Mouse (Mus musculus) liver, postnatal 0 days (tissue): ENCODE results near the gene Htr1b. TPM values are rescaled to one million over a fixed set of nuclear protein-coding genes. Genes with fewer than 3 reads are reported as not detected.

ENCODE experiments used
- ATAC-seq: fragments of 200-750 bp; cut with Nextera tagmentation; 2 replicates; pipeline ENCODE4 v1.8.0; 2017; ENCODE audit warnings: mild to moderate bottlenecking, moderate library complexity
- DNase-seq: peaks from one replicate; pipeline ENCODE4 v3.0.0-alpha.2; 2016
- H3K27ac ChIP-seq: fragments of 300-500 bp; sonication (generic); 2 replicates; pipeline ENCODE4 v1.5.1; 2014; ENCODE audit warnings: antibody characterized with exemption, moderate library complexity, mild to moderate bottlenecking, low read depth
- H3K27me3 ChIP-seq: fragments of 300-500 bp; sonication (generic); 2 replicates; pipeline ENCODE4 v1.6.1; 2014; ENCODE audit warnings: low read length, control low read depth, mixed read lengths; ENCODE audit not compliant: insufficient read depth
- H3K36me3 ChIP-seq: fragments of 300-500 bp; sonication (generic); replicated peaks from 2 replicates; pipeline ENCODE4 v1.6.1; 2014; ENCODE audit warnings: mild to moderate bottlenecking, control low read depth, low read length, moderate library complexity, mixed read lengths; ENCODE audit not compliant: insufficient read depth
- H3K4me1 ChIP-seq: fragments of 300-500 bp; sonication (generic); 2 replicates; pipeline ENCODE4 v1.6.1; 2014; ENCODE audit warnings: antibody characterized with exemption, mild to moderate bottlenecking, control low read depth; ENCODE audit not compliant: insufficient read depth
- H3K4me2 ChIP-seq: fragments of 300-500 bp; sonication (generic); 2 replicates; pipeline ENCODE4 v1.6.1; 2014; ENCODE audit warnings: low read depth, mild to moderate bottlenecking, low read length, moderate library complexity, mixed read lengths
- H3K4me3 ChIP-seq: fragments of 300-500 bp; sonication (generic); 2 replicates; pipeline ENCODE4 v1.5.1; 2014; ENCODE audit warnings: low read depth, low read length
- H3K9ac ChIP-seq: fragments of 300-500 bp; sonication (generic); replicated peaks from 2 replicates; pipeline ENCODE4 v1.6.1; 2014; ENCODE audit warnings: mild to moderate bottlenecking, moderate library complexity
- H3K9me3 ChIP-seq: fragments of 300-500 bp; sonication (generic); 2 replicates; pipeline ENCODE4 v1.6.1; 2016; ENCODE audit warnings: mild to moderate bottlenecking, control low read depth, low read length, mixed read lengths
- CTCF ChIP-seq: sonication (generic); IDR thresholded peaks from 2 replicates; pipeline ENCODE4 v1.5.1; 2016; ENCODE audit warnings: antibody characterized with exemption, low read depth
- EP300 ChIP-seq: IDR thresholded peaks from 2 replicates; pipeline ENCODE4 v1.6.1; 2016; ENCODE audit warnings: antibody characterized with exemption, low read depth, mild to moderate bottlenecking
- WGBS: fragments of 180-500 bp; shearing (Covaris S2); extraction: QIAGEN DNeasy Blood & Tissue Kit; methylation state at CpG from one replicate; pipeline ENCODE4 v1.1.7; 2014; ENCODE audit not compliant: insufficient replicate concordance; 5-methylcytosine and 5-hydroxymethylcytosine counted together
- polyA plus RNA-seq: library from polyadenylated mRNA; unstranded; fragments of >200 nt; fragmentation: Nextera tagmentation; extraction: Ambion mirVana; gene quantifications from 2 replicates; pipeline ENCODE4 v1.2.1, GENCODE M21; 2015

Htr1b gene
- polyA plus RNA-seq, 1 experiment from 2014 or later: not detected

DNA sequence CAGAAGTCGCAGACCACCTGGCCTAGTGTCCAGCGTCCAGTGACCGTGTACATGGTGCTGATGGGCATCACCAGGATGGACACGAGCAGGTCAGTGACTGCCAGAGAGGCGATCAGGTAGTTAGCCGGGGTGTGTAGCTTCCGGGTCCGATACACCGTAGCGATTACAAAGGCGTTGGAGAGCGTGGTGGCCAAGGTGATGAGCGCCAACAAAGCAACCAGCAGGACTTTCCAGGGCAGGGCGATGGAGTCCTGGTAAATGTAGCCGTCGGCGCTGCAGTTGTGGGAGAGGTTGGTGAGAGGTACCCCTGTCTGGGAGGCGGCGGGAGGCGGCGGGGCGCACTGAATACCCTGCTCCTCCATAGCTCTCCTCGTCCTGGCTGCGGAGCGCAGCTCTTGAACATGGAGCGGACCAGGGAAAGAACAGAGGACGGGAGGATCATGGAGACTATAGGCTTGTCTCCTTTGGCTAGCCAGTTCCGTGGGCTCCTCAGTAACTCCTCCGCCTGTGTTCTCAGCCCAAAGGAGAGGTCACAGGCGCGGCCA lies 1.4 kb downstream of the Htr1b start:
- ATAC-seq: no peak
- Histone ChIP-seq H3K36me3 (no peaks in the 10 kb centered on the region), H3K9ac (no peak overlapping the region), H3K9me3 (no peaks in the 10 kb centered on the region), H3K4me1 (0 out of 2 replicates have a peak, but pooled peaks cover 2% of the 10 kb centered on the region), H3K27me3 (peaks cover 45% of the 10 kb centered on the region), H3K4me3 (peak overlapping the region; percentile 30), H3K27ac (no peak overlapping the region), H3K4me2 (peak overlapping the region; percentile 66)
- no peak for DNase-seq
- TF ChIP-seq CTCF (no peak), EP300 (no peak)
- WGBS: 2% methylated on average over 31 of the region's 31 CpGs

DNA sequence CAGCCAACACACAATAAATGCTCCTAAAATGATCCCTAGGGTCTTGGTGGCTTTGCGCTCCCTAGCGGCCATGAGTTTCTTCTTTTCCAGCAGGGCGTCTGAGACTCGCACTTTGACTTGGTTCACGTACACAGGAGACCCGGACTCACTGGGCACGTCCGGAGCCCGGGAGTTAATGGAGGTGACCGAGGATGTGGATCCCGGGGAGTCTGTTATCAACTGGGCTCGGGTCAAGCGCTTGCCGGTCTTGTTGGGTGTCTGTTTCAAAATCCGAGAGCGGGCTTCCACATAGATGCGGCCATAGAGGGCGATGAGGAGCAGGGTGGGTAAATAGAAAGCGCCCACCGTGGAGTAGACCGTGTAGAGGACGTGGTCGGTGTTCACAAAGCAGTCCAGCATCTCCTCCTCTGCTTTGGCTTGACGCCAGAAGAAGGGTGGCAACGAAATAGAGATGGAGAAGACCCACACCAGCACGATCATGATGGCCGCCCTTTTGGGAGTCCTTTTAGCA lies 2.0 kb downstream of the Htr1b start:
- Histone ChIP-seq H3K4me3 (no peak overlapping the region), H3K4me2 (peak overlapping the region; percentile 66; the same call in 1 of the 2 replicates)

DNA sequence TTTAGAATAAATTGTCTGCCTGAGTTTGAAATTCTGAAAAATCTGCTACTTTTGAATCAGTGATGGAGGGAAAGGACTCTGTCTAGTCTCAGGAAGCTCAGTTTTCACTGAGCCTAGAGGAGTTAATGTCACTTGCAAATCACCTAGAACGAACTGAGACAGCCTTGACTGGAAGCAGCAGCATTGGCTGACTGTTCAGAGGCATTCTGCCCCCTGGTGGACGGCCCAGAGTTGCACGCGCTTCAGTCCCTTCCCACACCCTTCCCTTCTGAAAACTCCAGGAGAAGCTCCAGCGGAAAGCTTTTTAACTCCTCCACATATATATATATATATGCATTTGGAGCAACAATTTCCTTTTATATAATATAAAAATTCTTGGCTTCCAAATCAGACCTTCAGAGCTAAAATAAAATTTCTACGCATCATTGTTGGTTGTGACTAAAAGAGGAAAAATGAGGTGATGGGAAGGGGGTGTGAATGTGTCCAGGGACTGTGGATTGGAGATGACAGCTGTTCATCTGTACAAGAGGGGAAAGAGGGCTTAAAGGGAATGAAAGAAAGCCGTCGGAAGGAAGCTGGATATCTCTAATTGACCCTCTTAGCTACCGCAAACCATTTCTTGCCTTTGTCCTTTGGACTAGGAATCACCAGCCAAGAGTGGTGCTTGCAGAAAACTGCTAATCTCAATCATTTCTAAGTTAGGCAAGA lies 6.6 kb downstream of the Htr1b start:
- Histone ChIP-seq H3K36me3 (no peaks in the 10 kb centered on the region), H3K9me3 (no peaks in the 10 kb centered on the region), H3K4me2 (no peak overlapping the region), H3K9ac (no peak overlapping the region), H3K27ac (no peak overlapping the region), H3K4me3 (no peak overlapping the region), H3K27me3 (peaks cover 14% of the 10 kb centered on the region), H3K4me1 (0 out of 2 replicates have a peak, but pooled peaks cover 2% of the 10 kb centered on the region)
- ATAC-seq: no peak
- DNase-seq: peak; percentile 67
- no peak for TF ChIP-seq EP300
- TF ChIP-seq CTCF: peak; percentile 79
- 36% methylated on average over 9 of the region's 9 CpGs for WGBS

More for the DNA sequence above, 2.0 kb downstream of the Htr1b start:
- Histone ChIP-seq H3K27ac (no peak overlapping the region), H3K36me3 (no peaks in the 10 kb centered on the region), H3K27me3 (peaks cover 45% of the 10 kb centered on the region), H3K9ac (no peak overlapping the region), H3K9me3 (no peaks in the 10 kb centered on the region), H3K4me1 (0 out of 2 replicates have a peak, but pooled peaks cover 2% of the 10 kb centered on the region)
- 5% methylated on average over 27 of the region's 27 CpGs for WGBS
- DNase-seq (no peak), ATAC-seq (no peak)
- TF ChIP-seq CTCF: peak; percentile 22; the same call in 1 of the 2 replicates
- TF ChIP-seq EP300: no peak

DNA sequence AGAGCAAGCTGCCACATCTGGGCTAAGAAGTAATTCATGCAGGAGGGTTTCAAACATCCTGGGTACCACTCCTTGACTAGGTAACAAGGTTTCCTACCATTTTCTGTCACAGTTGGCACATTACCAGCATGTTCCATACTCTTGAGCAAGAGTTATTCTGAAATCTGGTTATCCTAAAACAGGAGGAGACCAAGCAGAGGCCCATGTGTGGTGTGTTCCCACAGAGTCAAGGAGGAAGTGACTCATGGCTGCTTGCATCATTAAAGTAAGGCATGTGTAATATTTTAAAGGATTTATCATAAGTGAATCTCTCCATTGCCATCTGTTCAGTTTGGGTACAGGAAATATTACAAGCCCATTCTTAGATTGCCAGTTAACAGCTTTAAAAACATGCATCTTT lies 7.7 kb downstream of the Htr1b start:
- no peaks in the 10 kb centered on the region for H3K36me3 ChIP-seq
- no peak overlapping the region for H3K9ac ChIP-seq
- TF ChIP-seq CTCF: no peak
- TF ChIP-seq EP300: no peak
- no peak overlapping the region for H3K27ac ChIP-seq
- no peaks in the 10 kb centered on the region for H3K9me3 ChIP-seq
- H3K4me2 ChIP-seq: no peak overlapping the region
- no peak overlapping the region for H3K4me3 ChIP-seq
- H3K27me3 ChIP-seq: peaks cover 3% of the 10 kb centered on the region; the same call in 1 of the 2 replicates
- no peaks in the 10 kb centered on the region for H3K4me1 ChIP-seq
- DNase-seq (no peak), ATAC-seq (no peak)

DNA sequence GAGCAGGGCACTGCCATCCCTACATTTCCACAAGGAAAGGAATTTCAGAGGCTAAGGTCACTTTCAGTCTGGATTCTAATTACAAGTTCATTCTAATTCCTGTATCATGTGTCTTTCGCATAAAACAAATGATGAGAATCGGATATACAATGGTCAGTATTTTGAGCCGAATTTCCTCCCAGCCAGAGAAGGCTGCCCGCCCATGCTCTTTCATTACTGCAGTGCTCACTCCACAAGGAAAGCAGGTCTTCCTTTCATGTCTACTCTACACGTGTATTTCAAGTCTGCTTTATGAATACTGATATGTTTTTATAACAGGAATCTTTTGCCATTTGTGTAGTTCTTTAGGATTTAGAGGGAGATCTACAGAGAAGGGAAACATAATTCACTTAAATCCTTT lies 10.8 kb downstream of the Htr1b start:
- no peak for DNase-seq
- H3K9ac ChIP-seq: no peak overlapping the region
- TF ChIP-seq EP300: no peak
- TF ChIP-seq CTCF: no peak
- H3K27me3 ChIP-seq: no peaks in the 10 kb centered on the region
- no peaks in the 10 kb centered on the region for H3K4me1 ChIP-seq
- WGBS: 70% methylated on average over 5 of the region's 5 CpGs
- no peaks in the 10 kb centered on the region for H3K36me3 ChIP-seq
- H3K4me3 ChIP-seq: no peak overlapping the region
- no peak for ATAC-seq
- H3K9me3 ChIP-seq: no peaks in the 10 kb centered on the region
- H3K27ac ChIP-seq: no peak overlapping the region
- no peak overlapping the region for H3K4me2 ChIP-seq

DNA sequence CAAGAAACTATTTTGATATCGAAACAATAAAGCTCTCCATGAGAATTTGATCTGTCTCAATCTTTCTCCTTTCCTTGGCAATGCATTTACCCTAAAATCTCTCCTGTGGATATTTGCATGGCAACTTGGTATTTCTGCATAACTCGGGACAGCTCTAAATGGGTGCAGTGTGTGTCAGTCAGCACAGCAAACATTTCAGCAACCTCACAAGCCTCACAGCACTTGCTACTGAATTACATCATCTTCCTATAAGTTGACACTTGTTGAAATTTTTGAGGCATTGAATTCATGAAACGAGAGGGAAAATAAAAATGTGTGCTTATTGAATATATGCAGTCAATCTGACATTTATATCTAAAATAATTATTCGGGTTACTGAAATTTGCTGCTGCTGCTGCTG lies 22.6 kb downstream of the Htr1b start:
- 65% methylated on average over 4 of the region's 4 CpGs for WGBS
- TF ChIP-seq CTCF (no peak), EP300 (no peak)
- ATAC-seq (no peak), DNase-seq (no peak)
- Histone ChIP-seq H3K4me2 (no peak overlapping the region), H3K4me3 (no peak overlapping the region), H3K9me3 (no peaks in the 10 kb centered on the region), H3K27me3 (no peaks in the 10 kb centered on the region), H3K36me3 (no peaks in the 10 kb centered on the region), H3K4me1 (no peaks in the 10 kb centered on the region), H3K9ac (no peak overlapping the region), H3K27ac (no peak overlapping the region)

Other genes with a start within 250 kb of the Htr1b start
- 0.09 and 0.29 TPM in 2 replicates for gene Mei4, start 229.8 kb upstream of the Htr1b start, polyA plus RNA-seq